Mouse (Mus musculus) heart, adult 18-20 months (tissue): ENCODE measurements at regions not wholly inside any gene's neighbourhood (a gene's known extent, or its start where the extent isn't known, plus 50 kb on each side); places are given as distances from the start of the nearest gene placed in this dataset.
A peak's percentile ranks its signal among the peaks of the same experiment; 100 is the strongest.

ENCODE experiments used
- DNase-seq, 2 experiments: peaks; one replicate each; pipeline ENCODE4 v3.0.0; 2021 to 2022; ENCODE audit warnings: mixed read lengths in 1 of 2

- no peak for DNase-seq
These were observed 58.8 kb upstream of the Fut8 start for GRCm38 (mm10) chr12:77179138-77179537.

DNA sequence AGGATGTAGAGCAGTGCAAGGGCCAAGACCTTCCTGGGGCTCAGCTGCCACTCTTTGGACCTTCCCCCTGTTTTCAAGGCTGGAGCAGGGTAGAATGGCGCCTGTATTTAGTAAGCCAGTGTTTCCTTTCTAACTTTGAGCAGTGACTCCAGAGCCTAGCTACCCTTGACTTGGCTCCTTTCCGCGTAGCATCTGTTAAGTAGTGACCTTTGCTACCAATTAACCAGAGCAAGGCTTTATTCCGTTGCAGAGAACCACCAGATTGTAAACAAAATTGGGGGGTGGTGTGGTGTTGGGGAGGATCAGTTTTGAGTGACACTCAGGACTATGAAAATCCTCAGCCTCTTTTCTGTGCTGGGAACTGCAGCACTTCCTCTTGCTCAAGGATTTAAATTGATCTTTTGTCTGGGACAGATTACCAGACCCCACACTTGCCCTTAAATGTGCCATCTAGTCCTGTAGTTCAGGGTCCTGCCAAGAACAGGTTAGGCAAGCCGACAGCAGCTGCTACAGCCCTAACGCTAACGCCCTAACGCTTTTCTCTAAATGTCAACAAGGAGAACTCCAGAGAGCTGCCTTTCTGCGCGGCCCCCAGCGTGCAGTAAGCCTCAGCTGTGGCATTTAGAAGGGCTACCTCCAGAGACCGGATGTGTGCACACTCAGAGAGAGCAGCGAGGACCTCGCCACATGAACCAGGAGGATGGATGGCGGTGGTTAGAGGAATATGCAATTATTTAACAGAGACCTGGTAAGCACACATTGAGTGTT, 59.9 kb upstream of the Fut8 start:
- no peak for DNase-seq

DNA sequence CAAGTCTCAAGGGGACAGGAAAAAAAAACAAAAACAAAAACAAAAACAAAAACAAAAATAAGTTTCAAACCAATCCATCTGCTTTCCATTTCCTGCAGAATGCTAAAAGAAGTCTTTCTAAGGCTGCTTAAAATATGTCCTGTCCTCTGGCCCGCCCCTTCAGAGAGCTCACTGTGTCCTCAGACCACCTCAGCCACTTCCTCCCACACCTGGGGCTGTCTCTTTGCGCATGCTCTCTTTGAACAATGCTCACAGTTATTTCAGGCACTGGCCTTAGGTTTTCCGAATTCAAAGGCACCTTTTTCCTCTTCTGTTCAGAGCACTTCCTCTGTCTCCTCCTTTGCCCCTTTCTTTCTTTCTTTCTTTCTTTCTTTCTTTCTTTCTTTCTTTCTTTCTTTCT, 60.6 kb upstream of the Fut8 start:
- no peak for DNase-seq

DNA sequence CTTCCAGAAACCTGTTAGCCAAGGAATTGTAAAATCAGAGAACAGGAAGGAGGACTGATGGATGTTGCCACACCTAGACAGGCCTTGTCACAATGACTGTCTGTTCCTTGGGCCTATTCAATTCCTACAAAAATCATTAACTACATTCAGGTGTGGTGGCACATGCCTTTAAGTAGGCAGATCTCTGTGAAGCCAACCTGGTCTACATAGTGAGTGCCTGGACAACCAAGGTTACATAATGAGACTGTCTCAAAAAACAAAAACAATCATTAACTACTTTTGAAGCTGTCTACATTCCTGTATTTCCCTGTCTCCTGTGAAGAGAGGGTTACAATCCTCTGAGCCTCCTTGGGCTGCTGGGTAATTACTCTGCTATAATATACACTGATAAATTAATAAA, 63.9 kb upstream of the Fut8 start:
- DNase-seq: no peak

DNA sequence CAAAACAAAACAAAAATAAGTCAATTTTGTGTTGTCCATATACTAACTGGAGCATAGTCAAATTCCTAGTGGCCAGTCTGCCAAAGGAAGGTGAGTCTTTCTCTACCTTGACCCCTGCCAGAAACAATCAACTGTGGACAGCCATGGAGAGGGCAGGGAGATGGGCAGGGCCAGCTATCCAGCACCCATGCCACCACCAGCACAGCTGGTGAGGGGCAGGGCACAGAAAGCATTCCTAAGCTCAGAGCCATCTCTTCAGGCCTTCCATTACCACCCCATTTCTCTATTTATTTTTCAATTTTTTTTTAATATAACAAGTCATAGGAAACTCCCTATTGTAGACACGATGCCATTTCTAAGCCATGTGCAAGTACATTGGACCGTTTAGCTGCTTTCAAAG, 65.4 kb upstream of the Fut8 start:
- no peak for DNase-seq

GRCm38 (mm10) chr12:77170257-77170656, 67.7 kb upstream of the Fut8 start:
- no peak for DNase-seq

- no peak for DNase-seq
These were observed 69.6 kb upstream of the Fut8 start for GRCm38 (mm10) chr12:77168367-77168766.

DNA sequence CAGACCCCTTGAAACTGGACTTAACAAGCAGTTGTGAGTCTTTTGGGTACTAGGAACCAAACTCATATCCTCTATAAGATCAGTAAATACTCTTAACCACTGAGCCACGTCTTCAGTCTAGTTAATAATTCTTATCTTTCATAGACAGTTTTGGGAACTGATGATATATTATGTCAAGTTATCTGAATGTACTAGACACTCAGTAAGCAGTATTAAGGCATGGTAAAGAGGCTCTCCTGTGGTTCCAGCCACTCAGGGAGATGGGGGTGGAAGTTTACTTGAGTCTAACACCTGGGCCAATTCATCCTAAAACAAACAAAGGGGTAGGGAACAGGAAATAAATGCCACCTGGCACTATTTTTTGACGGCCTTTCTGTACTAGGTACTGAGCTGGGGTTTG, 81.2 kb upstream of the Fut8 start:
- DNase-seq: no peak

- no peak for DNase-seq
These were observed 82.3 kb upstream of the Fut8 start for GRCm38 (mm10) chr12:77155626-77156025.

- no peak for DNase-seq
These were observed 86.5 kb upstream of the Fut8 start for GRCm38 (mm10) chr12:77151471-77151870.

DNA sequence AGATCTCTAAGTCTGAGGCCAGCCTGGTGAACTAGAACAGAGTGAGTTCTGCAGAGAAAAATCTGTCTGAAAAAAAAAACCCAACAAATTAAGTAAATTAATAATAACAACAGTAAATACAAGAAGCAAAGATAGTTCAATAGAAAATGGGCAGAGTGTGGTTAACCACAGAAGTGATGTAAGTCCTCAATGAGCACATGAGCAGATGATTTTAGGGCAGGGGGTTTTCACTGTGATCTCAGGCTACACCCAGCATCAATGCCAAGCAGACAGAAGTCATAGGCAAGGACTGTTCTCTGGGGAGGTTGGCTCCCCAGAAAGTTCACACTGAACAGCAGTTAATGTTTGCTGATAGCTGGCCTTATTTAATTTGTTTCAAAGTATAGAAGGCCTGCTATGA, 88.1 kb upstream of the Fut8 start:
- DNase-seq: no peak

DNA sequence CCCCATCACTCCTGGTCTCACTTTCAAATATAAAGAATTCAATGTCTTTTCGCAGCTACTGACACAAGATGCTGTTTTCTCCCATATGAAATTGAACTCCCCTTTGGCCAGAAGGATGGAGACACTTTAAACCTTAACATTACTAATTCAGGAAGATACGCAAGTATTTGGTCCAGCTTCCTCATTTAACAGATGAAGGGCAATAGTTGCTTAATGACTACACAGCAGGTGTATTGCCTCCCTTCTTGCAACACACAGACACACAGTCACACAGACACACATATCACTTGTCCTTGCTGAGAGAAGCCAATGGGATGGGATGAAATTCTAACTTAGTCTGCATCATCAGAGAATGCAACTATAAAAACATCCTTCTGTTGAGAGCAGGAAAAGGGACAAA, 89.8 kb upstream of the Fut8 start:
- no peak for DNase-seq

DNA sequence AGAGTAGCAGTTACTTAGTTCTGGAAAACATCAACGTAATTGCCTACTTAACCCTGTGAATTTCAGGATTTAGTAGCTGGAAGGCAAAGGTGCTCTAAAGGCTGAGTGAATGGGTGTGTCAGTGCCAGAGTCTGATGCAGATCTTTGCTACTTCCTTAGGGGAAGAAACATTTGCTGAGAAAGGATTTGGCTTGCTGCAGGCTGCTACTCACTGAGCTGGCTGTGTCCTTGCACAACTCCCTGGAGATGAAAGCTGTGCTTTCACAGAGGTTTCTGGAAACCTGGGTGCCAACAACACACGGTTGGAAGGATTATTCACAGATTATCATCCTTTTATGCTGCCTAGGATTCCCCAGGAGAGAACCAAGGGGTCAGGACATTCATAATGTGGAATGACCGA, 94.0 kb upstream of the Fut8 start:
- peak in 1 of 2 experiments; percentile 18 for DNase-seq

DNA sequence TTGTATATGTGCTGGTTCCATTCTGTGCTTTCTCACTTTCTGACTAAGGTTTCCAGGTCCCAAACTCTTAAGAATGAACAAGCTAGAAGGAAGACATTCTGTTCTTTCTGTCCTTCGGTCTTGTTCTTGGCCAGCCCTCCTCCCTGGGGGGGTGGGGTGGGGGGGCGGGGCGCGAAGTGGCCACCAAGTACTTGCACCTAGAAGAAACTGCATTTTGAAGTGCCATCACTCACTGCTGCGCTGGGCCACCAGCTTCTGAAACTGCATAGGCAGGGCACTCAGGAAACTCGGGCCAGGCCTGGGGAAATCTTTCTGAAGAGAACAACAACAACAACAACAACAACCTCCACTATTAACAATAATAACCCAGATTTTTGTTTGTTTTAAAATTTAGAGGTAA, 94.4 kb upstream of the Fut8 start:
- DNase-seq: no peak

DNA sequence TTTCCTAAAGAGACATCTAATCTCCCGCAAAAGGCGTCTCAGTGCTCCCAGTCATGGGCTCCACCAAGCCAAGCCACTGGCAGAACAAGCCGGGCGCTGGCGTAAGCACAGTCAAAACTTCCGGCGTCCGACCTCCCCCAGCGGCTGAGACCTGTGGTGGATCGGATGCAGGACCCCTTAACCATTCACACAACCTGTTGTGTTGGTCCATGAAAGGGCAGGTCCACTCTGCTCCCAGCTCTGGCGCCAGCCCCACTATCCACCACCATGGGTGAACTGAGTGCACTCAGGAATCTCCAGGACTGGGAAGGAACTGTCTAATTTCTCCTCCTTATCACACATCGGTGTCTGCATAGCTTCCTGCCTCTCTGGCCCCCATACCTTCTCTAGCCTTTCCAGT, 94.8 kb upstream of the Fut8 start:
- DNase-seq: no peak

GRCm38 (mm10) chr12:77142224-77142623, 95.7 kb upstream of the Fut8 start:
- DNase-seq: no peak

GRCm38 (mm10) chr12:77141260-77142201, 96.4 kb upstream of the Fut8 start:
- DNase-seq: no peak

DNA sequence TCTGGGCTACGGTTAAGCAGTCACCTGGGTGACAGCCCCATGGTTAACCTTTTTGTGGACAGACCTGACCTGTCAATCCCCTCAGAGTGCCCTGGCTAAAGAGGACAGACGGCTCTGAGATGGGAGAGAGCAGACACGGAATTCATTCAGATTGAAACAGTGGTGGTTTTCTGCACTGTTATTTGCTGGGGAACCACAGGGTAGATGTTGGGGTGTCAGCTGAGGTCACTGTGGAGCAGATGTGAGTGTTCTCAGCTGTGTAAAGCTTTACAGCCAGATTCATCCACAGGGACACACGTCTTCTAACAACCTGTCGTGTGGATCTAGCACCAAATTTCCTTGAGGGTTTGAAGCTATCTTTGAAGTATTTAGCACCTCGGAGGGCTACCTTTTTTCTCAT, 97.3 kb upstream of the Fut8 start:
- no peak for DNase-seq

DNA sequence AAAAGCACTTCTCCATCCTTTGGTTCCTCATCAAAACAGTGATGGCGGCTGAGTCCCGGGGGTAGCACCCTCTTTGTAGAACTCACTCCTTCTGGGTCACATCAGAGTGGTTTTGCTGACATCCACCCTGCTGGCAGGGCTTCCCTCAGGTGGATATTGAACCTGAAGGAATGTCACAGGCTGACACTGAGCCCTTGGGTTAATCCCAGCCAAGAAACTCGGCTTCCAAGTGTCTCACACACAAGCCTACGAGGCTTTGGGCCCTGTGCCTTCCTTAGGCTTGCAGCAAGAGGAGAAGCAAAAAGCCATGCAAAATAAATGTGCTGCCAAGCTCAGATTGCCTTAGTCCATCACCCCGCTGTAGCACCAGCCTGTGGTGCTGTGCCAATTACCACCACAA, 97.8 kb upstream of the Fut8 start:
- peak; percentile 20 to 33 for DNase-seq

DNA sequence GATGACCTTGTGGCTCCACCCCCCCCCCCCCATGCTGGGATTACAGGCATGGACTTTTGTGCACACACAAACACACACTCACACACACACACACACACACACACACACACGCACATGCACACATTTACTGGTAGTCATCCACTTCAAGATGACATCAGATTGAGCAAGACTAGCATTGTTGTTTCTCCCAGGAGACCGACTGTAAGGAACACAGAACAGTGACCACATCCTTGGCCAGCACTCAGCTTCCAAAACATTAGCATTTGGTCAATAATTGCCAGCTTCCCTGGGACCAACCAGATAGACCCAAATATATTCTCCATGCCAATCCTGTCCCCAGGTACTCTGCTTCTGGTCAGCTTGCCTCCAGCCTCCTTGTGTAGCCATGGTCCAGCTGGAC, 98.2 kb upstream of the Fut8 start:
- DNase-seq: peak in 1 of 2 experiments; percentile 50

- DNase-seq: no peak
These were observed 99.3 kb upstream of the Fut8 start for GRCm38 (mm10) chr12:77138506-77139201.

DNA sequence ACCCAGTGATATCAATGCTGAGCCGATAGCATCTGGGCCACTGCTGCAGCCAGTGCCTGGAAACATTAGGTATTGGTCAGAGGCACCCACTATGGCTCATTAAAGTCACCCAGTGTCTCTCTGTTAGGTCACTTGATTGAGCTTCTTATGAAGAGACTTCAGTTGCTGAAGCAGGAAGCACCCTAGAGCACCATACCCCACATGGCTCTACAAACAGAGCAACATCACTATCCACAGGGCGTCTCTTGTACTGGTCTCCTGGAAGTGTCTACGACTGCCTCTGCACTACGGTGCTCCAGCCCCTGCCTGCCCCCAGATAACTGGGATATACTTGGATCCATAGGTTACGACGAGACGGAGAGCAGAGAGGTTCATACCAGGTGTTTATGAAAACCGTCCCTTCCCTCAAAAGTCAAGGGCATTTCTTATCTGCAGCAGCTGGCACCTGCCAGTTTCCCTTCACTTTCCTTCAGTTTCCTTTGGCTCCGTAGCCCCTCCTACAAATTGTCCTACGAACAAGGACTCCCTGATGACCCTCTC, 100.6 kb upstream of the Fut8 start:
- DNase-seq: no peak

DNA sequence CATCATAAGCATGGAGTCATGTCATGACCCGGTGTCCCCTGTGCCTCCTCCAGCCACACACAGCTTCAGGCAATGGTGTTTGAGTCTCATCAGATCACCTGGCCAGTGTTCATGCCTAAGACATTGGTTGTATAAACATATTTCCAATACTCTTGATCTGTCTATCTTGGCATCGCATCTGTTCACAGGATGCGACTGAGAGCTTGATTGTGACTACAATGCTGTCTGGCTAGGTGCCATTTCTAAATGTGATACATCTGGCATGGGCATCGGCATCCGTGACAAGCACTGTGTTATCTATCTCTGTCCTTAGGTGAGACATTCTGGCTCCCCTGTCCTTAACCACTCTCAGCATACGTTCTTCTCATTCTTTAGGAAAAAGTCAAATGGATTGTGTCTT, 102.3 kb upstream of the Fut8 start:
- no peak for DNase-seq
